Mouse (Mus musculus): Measurements from ENCODE around the gene Neu2.

GRCm38 (mm10) chr1:87632163-87632562, 122.5 kb downstream of the Neu2 start:
- TF ChIP-seq CTCF (IDR thresholded peaks at IDR 0.05; ENCODE audit: low read depth) = no peak
- no peak for TF ChIP-seq EP300 (optimal IDR thresholded peaks at IDR 0.05)

Measured in stomach, postnatal 0 days (tissue).